Mouse (Mus musculus): ENCODE data around the gene Reln. TPM values are rescaled to one million over a fixed set of nuclear protein-coding genes. Genes with fewer than 3 reads are reported as not detected.

Gene Reln
- polyA plus RNA-seq, 1 experiment: 1.6 TPM

- Histone ChIP-seq H3K9me3 (ENCODE audit: control insufficient read depth, low read length) (no peaks in the 10 kb centered on the region), H3K4me3 (replicated peaks) (no peak overlapping the region), H3K4me1 (ENCODE audit: control insufficient read depth) (no peaks in the 10 kb centered on the region), H3K36me3 (ENCODE audit: control insufficient read depth) (no peaks in the 10 kb centered on the region), H3K27me3 (ENCODE audit: control insufficient read depth) (no peaks in the 10 kb centered on the region)
- no peak for TF ChIP-seq TAL1 (IDR thresholded peaks at IDR 0.05; ENCODE audit: low read length)
- TF ChIP-seq GATA1 (IDR thresholded peaks at IDR 0.05; ENCODE audit: low read length): no peak
These were observed 89.2 kb downstream of the Reln start for GRCm38 (mm10) chr5:22255346-22255745.

DNA sequence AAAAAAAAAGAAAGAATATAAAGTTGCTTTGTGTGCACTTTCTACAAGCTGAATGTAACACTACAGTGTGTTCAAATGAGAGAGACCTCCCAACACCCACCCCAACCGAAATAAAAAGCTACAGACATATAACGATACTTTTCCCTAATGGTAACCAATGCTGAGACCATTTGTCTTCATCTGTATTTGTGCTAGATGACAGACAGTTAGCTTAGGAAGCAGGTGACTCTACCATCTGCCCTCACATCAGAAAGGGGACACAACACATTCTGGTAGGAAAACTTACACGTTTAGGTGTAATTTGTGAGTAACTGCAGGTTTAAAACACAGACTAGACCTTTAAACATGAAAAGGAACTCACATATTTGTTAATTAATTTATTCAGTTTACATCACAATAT lies 90.6 kb downstream of the Reln start:
- H3K36me3 ChIP-seq (ENCODE audit: control insufficient read depth): no peaks in the 10 kb centered on the region
- TF ChIP-seq TAL1 (IDR thresholded peaks at IDR 0.05; ENCODE audit: low read length): no peak
- TF ChIP-seq GATA1 (IDR thresholded peaks at IDR 0.05; ENCODE audit: low read length): no peak

GRCm38 (mm10) chr5:22253318-22253717 lies 91.2 kb downstream of the Reln start:
- no peaks in the 10 kb centered on the region for H3K27me3 ChIP-seq (ENCODE audit: control insufficient read depth)
- H3K4me1 ChIP-seq (ENCODE audit: control insufficient read depth): no peaks in the 10 kb centered on the region

More for the DNA sequence above, 90.6 kb downstream of the Reln start:
- Histone ChIP-seq H3K4me3 (replicated peaks) (no peak overlapping the region), H3K27me3 (ENCODE audit: control insufficient read depth) (no peaks in the 10 kb centered on the region), H3K9me3 (ENCODE audit: control insufficient read depth, low read length) (no peaks in the 10 kb centered on the region), H3K4me1 (ENCODE audit: control insufficient read depth) (no peaks in the 10 kb centered on the region)

GRCm38 (mm10) chr5:22247850-22248249 lies 96.7 kb downstream of the Reln start:
- Histone ChIP-seq H3K4me3 (replicated peaks) (no peak overlapping the region), H3K27me3 (ENCODE audit: control insufficient read depth) (no peaks in the 10 kb centered on the region), H3K9me3 (ENCODE audit: control insufficient read depth, low read length) (no peaks in the 10 kb centered on the region), H3K4me1 (ENCODE audit: control insufficient read depth) (no peaks in the 10 kb centered on the region), H3K36me3 (ENCODE audit: control insufficient read depth) (no peaks in the 10 kb centered on the region)
- no peak for TF ChIP-seq GATA1 (IDR thresholded peaks at IDR 0.05; ENCODE audit: low read length)
- no peak for TF ChIP-seq TAL1 (IDR thresholded peaks at IDR 0.05; ENCODE audit: low read length)

More at GRCm38 (mm10) chr5:22253318-22253717, 91.2 kb downstream of the Reln start:
- TF ChIP-seq GATA1 (IDR thresholded peaks at IDR 0.05; ENCODE audit: low read length) (no peak), TAL1 (IDR thresholded peaks at IDR 0.05; ENCODE audit: low read length) (no peak)
- Histone ChIP-seq H3K36me3 (ENCODE audit: control insufficient read depth) (no peaks in the 10 kb centered on the region), H3K9me3 (ENCODE audit: control insufficient read depth, low read length) (no peaks in the 10 kb centered on the region), H3K4me3 (replicated peaks) (no peak overlapping the region)

GRCm38 (mm10) chr5:22245056-22245455 lies 99.4 kb downstream of the Reln start:
- no peak overlapping the region for H3K4me3 ChIP-seq (replicated peaks)
- no peaks in the 10 kb centered on the region for H3K36me3 ChIP-seq (ENCODE audit: control insufficient read depth)
- TF ChIP-seq GATA1 (IDR thresholded peaks at IDR 0.05; ENCODE audit: low read length) (no peak), TAL1 (IDR thresholded peaks at IDR 0.05; ENCODE audit: low read length) (no peak)
- no peaks in the 10 kb centered on the region for H3K27me3 ChIP-seq (ENCODE audit: control insufficient read depth)
- no peaks in the 10 kb centered on the region for H3K9me3 ChIP-seq (ENCODE audit: control insufficient read depth, low read length)
- no peaks in the 10 kb centered on the region for H3K4me1 ChIP-seq (ENCODE audit: control insufficient read depth)

DNA sequence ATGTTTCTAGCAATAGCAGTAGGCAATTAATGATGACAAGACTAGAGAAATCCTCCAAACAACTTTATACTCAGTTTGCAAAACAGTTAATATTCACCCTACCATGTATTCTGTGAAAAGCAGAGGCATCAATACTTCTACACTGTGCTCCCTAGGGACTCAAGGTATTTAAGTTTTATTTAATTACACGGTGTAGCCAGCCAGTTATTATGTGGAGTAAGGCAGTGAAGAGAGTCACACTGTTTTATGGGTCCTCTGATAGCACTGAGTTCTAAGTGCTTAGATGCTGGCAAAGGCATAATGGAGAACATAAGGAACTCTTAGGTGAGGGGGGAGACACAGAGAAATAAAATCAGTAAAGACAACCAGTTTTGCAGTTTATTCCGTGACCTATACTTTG lies 101.0 kb downstream of the Reln start:
- H3K4me1 ChIP-seq (ENCODE audit: control insufficient read depth): no peaks in the 10 kb centered on the region
- TF ChIP-seq GATA1 (IDR thresholded peaks at IDR 0.05; ENCODE audit: low read length): no peak
- no peaks in the 10 kb centered on the region for H3K36me3 ChIP-seq (ENCODE audit: control insufficient read depth)
- no peak overlapping the region for H3K4me3 ChIP-seq (replicated peaks)
- no peaks in the 10 kb centered on the region for H3K27me3 ChIP-seq (ENCODE audit: control insufficient read depth)
- no peaks in the 10 kb centered on the region for H3K9me3 ChIP-seq (ENCODE audit: control insufficient read depth, low read length)

GRCm38 (mm10) chr5:22241560-22241959 lies 102.9 kb downstream of the Reln start:
- no peak for TF ChIP-seq GATA1 (IDR thresholded peaks at IDR 0.05; ENCODE audit: low read length)
- TF ChIP-seq TAL1 (IDR thresholded peaks at IDR 0.05; ENCODE audit: low read length): no peak
- H3K36me3 ChIP-seq (ENCODE audit: control insufficient read depth): no peaks in the 10 kb centered on the region
- H3K4me3 ChIP-seq (replicated peaks): no peak overlapping the region
- H3K9me3 ChIP-seq (ENCODE audit: control insufficient read depth, low read length): no peaks in the 10 kb centered on the region
- H3K27me3 ChIP-seq (ENCODE audit: control insufficient read depth): no peaks in the 10 kb centered on the region
- no peaks in the 10 kb centered on the region for H3K4me1 ChIP-seq (ENCODE audit: control insufficient read depth)

- Histone ChIP-seq H3K36me3 (ENCODE audit: control insufficient read depth) (no peaks in the 10 kb centered on the region), H3K9me3 (ENCODE audit: control insufficient read depth, low read length) (no peaks in the 10 kb centered on the region), H3K4me1 (ENCODE audit: control insufficient read depth) (no peaks in the 10 kb centered on the region), H3K4me3 (replicated peaks) (no peak overlapping the region), H3K27me3 (ENCODE audit: control insufficient read depth) (no peaks in the 10 kb centered on the region)
- TF ChIP-seq GATA1 (IDR thresholded peaks at IDR 0.05; ENCODE audit: low read length): no peak
- no peak for TF ChIP-seq TAL1 (IDR thresholded peaks at IDR 0.05; ENCODE audit: low read length)
These were observed 107.7 kb downstream of the Reln start for GRCm38 (mm10) chr5:22236801-22237200.

- TF ChIP-seq TAL1 (IDR thresholded peaks at IDR 0.05; ENCODE audit: low read length): no peak
- no peak for TF ChIP-seq GATA1 (IDR thresholded peaks at IDR 0.05; ENCODE audit: low read length)
- Histone ChIP-seq H3K4me1 (ENCODE audit: control insufficient read depth) (no peaks in the 10 kb centered on the region), H3K27me3 (ENCODE audit: control insufficient read depth) (no peaks in the 10 kb centered on the region), H3K36me3 (ENCODE audit: control insufficient read depth) (no peaks in the 10 kb centered on the region), H3K4me3 (replicated peaks) (no peak overlapping the region), H3K9me3 (ENCODE audit: control insufficient read depth, low read length) (no peaks in the 10 kb centered on the region)
These were observed 120.0 kb downstream of the Reln start for GRCm38 (mm10) chr5:22224515-22224914.

DNA sequence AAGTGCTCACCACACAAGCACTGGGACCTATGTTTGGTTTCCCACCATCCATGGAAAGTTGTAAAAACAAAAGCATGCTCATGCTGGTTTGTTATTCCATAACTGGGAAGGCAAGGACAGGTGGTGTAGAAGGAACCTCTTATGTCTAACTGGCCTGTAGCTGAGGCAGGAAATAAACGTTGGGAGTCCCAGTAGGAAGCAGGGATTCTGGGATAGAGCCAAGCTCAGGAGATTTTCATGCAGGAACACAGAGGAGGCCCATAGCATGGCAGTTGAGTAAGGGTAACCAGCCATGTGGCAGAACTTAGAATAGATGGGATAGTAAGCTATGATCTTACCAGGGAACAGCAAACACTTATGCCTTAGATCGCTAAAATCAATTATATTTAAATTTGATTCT lies 120.6 kb downstream of the Reln start:
- H3K4me1 ChIP-seq (ENCODE audit: control insufficient read depth): no peaks in the 10 kb centered on the region
- no peaks in the 10 kb centered on the region for H3K36me3 ChIP-seq (ENCODE audit: control insufficient read depth)
- H3K27me3 ChIP-seq (ENCODE audit: control insufficient read depth): no peaks in the 10 kb centered on the region
- TF ChIP-seq TAL1 (IDR thresholded peaks at IDR 0.05; ENCODE audit: low read length) (no peak), GATA1 (IDR thresholded peaks at IDR 0.05; ENCODE audit: low read length) (no peak)
- no peak overlapping the region for H3K4me3 ChIP-seq (replicated peaks)
- H3K9me3 ChIP-seq (ENCODE audit: control insufficient read depth, low read length): no peaks in the 10 kb centered on the region

Measured in erythroblast, embryonic 14.5 days (primary cell).